Mouse (Mus musculus): ENCODE measurements at regions not wholly inside any gene's neighbourhood (a gene's known extent, or its start where the extent isn't known, plus 50 kb on each side); places are given as distances from the start of the nearest gene placed in this dataset.

DNA sequence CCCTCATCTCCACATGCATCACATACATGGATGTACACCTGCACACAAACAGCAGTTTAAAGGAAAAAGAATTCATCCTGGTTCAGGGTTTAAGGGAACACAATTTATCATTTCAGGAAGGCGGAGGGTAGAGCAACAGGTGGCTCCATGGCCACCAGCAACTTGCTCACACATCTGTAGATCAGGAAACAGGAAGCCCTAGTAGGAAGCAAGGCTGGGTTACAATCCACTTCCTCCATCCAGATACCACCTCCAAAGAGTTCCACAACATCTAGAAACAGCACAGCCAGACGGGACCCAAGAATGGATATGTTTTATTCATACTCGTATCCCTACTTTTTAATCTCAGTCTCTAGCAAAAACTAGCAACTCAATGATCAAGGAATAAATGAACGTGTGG, 97.0 kb downstream of the Sox4 start:
- Histone ChIP-seq H3K9me3 (replicated peaks; ENCODE audit: insufficient read depth, low read length) (no peaks in the 10 kb centered on the region), H3K36me3 (ENCODE audit: control insufficient read depth in 1 of 2, insufficient read depth in 2 of 2, low read length in 2 of 2) (no peaks in the 10 kb centered on the region), H3K79me2 (ENCODE audit: control insufficient read depth, insufficient read depth, low read length, poor library complexity) (no peaks in the 10 kb centered on the region), H3K4me3 (ENCODE audit: control insufficient read depth in 1 of 2, insufficient read depth in 1 of 2, low read depth in 2 of 2, low read length in 2 of 2) (no peak overlapping the region), H3K27me3 (ENCODE audit: control insufficient read depth in 1 of 2, insufficient read depth in 2 of 2, low read length in 2 of 2) (no peaks in the 10 kb centered on the region), H3K9ac (ENCODE audit: control insufficient read depth, low read depth, low read length, poor library complexity, severe bottlenecking) (no peak overlapping the region), H3K27ac (ENCODE audit: control insufficient read depth, low read depth, low read length) (no peak overlapping the region), H3K4me1 (ENCODE audit: control insufficient read depth in 1 of 2, insufficient read depth in 2 of 2, low read length in 2 of 2) (no peaks in the 10 kb centered on the region)
- DNase-seq (ENCODE audit: low read depth, low spot score): no peak
- no peak for TF ChIP-seq NRF1 (IDR thresholded peaks at IDR 0.05; ENCODE audit: insufficient read depth, low read depth, low read length, poor library complexity, severe bottlenecking)
- TF ChIP-seq HCFC1 (IDR thresholded peaks at IDR 0.05; ENCODE audit: low read depth, low read length): no peak
- no peak for TF ChIP-seq CHD2 (IDR thresholded peaks at IDR 0.05; ENCODE audit: low read length)
- TF ChIP-seq POLR2AphosphoS5 (IDR thresholded peaks at IDR 0.05; ENCODE audit: borderline replicate concordance, low read depth, low read length): no peak
- no peak for TF ChIP-seq MYB (IDR thresholded peaks at IDR 0.05; ENCODE audit: low read depth, low read length)
- no peak for TF ChIP-seq ZMIZ1 (IDR thresholded peaks at IDR 0.05; ENCODE audit: low read depth, low read length)
- TF ChIP-seq TBP (IDR thresholded peaks at IDR 0.05; ENCODE audit: low read depth, low read length): no peak
- no peak for TF ChIP-seq MAZ (IDR thresholded peaks at IDR 0.05; ENCODE audit: low read depth, low read length)
- TF ChIP-seq MAFK (IDR thresholded peaks at IDR 0.05; ENCODE audit: borderline replicate concordance, low read depth, low read length): no peak
- no peak for TF ChIP-seq MEF2A (IDR thresholded peaks at IDR 0.05; ENCODE audit: extremely low read depth, insufficient replicate concordance, low read depth, low read length, poor library complexity, severe bottlenecking)
- no peak for TF ChIP-seq SIN3A (IDR thresholded peaks at IDR 0.05; ENCODE audit: low read length)
- no peak for TF ChIP-seq RAD21 (IDR thresholded peaks at IDR 0.05; ENCODE audit: low read depth, low read length)
- TF ChIP-seq SMC3 (IDR thresholded peaks at IDR 0.05; ENCODE audit: low read depth, low read length): no peak
- no peak for TF ChIP-seq ELF1 (IDR thresholded peaks at IDR 0.05; ENCODE audit: low read depth, low read length)
- TF ChIP-seq USF1 (IDR thresholded peaks at IDR 0.05; ENCODE audit: low read depth, low read length): no peak
- no peak for TF ChIP-seq E2F4 (IDR thresholded peaks at IDR 0.05; ENCODE audit: borderline replicate concordance, low read depth, low read length)
- no peak for TF ChIP-seq ETS1 (IDR thresholded peaks at IDR 0.05; ENCODE audit: low read depth, low read length)
- TF ChIP-seq POLR2AphosphoS2 (IDR thresholded peaks at IDR 0.05; ENCODE audit: low read length): no peak
- no peak for TF ChIP-seq GABPA (IDR thresholded peaks at IDR 0.05; ENCODE audit: low read depth, low read length)

DNA sequence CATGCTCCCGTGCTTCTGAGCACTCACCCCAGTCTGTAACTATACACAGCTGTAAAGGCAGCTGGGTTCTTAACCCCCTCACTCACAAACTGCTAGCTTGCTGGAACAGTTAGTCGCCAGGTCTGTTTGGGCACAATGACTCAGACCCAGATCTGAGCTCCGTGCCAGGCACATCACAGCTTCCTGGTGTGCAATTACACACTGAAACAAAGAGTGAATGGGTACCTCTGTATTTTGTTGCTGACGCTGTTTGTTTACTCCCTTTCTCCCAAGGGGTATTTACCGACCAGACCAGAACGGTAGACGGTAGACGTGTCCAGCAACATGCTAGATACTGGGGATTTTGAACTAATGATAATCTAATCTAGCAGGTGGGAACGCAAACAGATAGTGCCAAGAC, 99.3 kb downstream of the Sox4 start:
- TF ChIP-seq POLR2A (IDR thresholded peaks at IDR 0.05; ENCODE audit: control insufficient read depth in 1 of 2, insufficient read depth in 1 of 2, low read depth in 1 of 2, low read length in 2 of 2, poor library complexity in 1 of 2) (no peak), MAFK (IDR thresholded peaks at IDR 0.05; ENCODE audit: borderline replicate concordance, low read depth, low read length) (no peak)
- H3K79me2 ChIP-seq (ENCODE audit: control insufficient read depth, insufficient read depth, low read length, poor library complexity): no peaks in the 10 kb centered on the region

More for the DNA sequence above, 99.3 kb downstream of the Sox4 start:
- no peak overlapping the region for H3K27ac ChIP-seq (ENCODE audit: control insufficient read depth, low read depth, low read length)
- DNase-seq (ENCODE audit: low read depth, low spot score): no peak
- H3K9ac ChIP-seq (ENCODE audit: control insufficient read depth, low read depth, low read length, poor library complexity, severe bottlenecking): no peak overlapping the region
- H3K4me3 ChIP-seq (ENCODE audit: control insufficient read depth in 1 of 2, insufficient read depth in 1 of 2, low read depth in 2 of 2, low read length in 2 of 2): no peak overlapping the region
- no peaks in the 10 kb centered on the region for H3K4me1 ChIP-seq (ENCODE audit: control insufficient read depth in 1 of 2, insufficient read depth in 2 of 2, low read length in 2 of 2)
- no peaks in the 10 kb centered on the region for H3K9me3 ChIP-seq (replicated peaks; ENCODE audit: insufficient read depth, low read length)
- no peaks in the 10 kb centered on the region for H3K27me3 ChIP-seq (ENCODE audit: control insufficient read depth in 1 of 2, insufficient read depth in 2 of 2, low read length in 2 of 2)
- no peaks in the 10 kb centered on the region for H3K36me3 ChIP-seq (ENCODE audit: control insufficient read depth in 1 of 2, insufficient read depth in 2 of 2, low read length in 2 of 2)

All from MEL (cell line).